Mouse (Mus musculus): ENCODE results near the gene Fgfr3. TPM values are rescaled to one million over a fixed set of nuclear protein-coding genes. Genes with fewer than 3 reads are reported as not detected.

Gene Fgfr3
- 2.0 and 3.2 TPM in 2 replicates for total RNA-seq (2021)
- long read RNA-seq, full-length matches to known transcripts = 3 of 8 reads
- long read RNA-seq, partial matches to known transcripts = 5 of 8 reads
- long read RNA-seq, other reads (novel, unspliced or antisense) = 0 of 8 reads

GRCm38 (mm10) chr5:33721541-33722265, at the start of gene Fgfr3:
Gene Fgfr3 (plus strand): TSS chr5:33721674.
- peak; percentile 78 for DNase-seq

GRCm38 (mm10) chr5:33674439-33674838, 47.0 kb upstream of the Fgfr3 start:
- DNase-seq = no peak

- DNase-seq = peak; percentile 61
Measured at GRCm38 (mm10) chr5:33675964-33676363, 45.5 kb upstream of the Fgfr3 start.

- DNase-seq = no peak
Measured at GRCm38 (mm10) chr5:33678244-33678643, 43.2 kb upstream of the Fgfr3 start.

- no peak for DNase-seq
Measured at GRCm38 (mm10) chr5:33681044-33681443, 40.4 kb upstream of the Fgfr3 start.

GRCm38 (mm10) chr5:33681611-33682388, 39.7 kb upstream of the Fgfr3 start:
- no peak for DNase-seq

- no peak for DNase-seq
Measured at GRCm38 (mm10) chr5:33682963-33683362, 38.5 kb upstream of the Fgfr3 start.

GRCm38 (mm10) chr5:33683897-33684652, 37.4 kb upstream of the Fgfr3 start:
- DNase-seq = no peak

GRCm38 (mm10) chr5:33684932-33685331, 36.5 kb upstream of the Fgfr3 start:
- no peak for DNase-seq

- DNase-seq = no peak
Measured at GRCm38 (mm10) chr5:33687142-33687541, 34.3 kb upstream of the Fgfr3 start.

GRCm38 (mm10) chr5:33688278-33689220, 32.9 kb upstream of the Fgfr3 start:
- DNase-seq = no peak

GRCm38 (mm10) chr5:33689221-33689844, 32.1 kb upstream of the Fgfr3 start:
- no peak for DNase-seq

- no peak for DNase-seq
Measured at GRCm38 (mm10) chr5:33689852-33690645, 31.4 kb upstream of the Fgfr3 start.

GRCm38 (mm10) chr5:33692393-33692792, 29.1 kb upstream of the Fgfr3 start:
- DNase-seq = no peak

- no peak for DNase-seq
Measured at GRCm38 (mm10) chr5:33694461-33694847, 27.0 kb upstream of the Fgfr3 start.

GRCm38 (mm10) chr5:33694848-33695717, 26.4 kb upstream of the Fgfr3 start:
- peak; percentile 27 for DNase-seq

GRCm38 (mm10) chr5:33695718-33696121, 25.8 kb upstream of the Fgfr3 start:
- no peak for DNase-seq

GRCm38 (mm10) chr5:33696430-33696829, 25.0 kb upstream of the Fgfr3 start:
- no peak for DNase-seq

- DNase-seq = no peak
Measured at GRCm38 (mm10) chr5:33697534-33697933, 23.9 kb upstream of the Fgfr3 start.
